Mouse (Mus musculus): ENCODE data around the gene Phf10.
"Not testable (repeated sequence)": the region's sequence is repeated elsewhere in the genome, so short reads cannot be mapped to it uniquely, and the experiment has no call there.

DNA sequence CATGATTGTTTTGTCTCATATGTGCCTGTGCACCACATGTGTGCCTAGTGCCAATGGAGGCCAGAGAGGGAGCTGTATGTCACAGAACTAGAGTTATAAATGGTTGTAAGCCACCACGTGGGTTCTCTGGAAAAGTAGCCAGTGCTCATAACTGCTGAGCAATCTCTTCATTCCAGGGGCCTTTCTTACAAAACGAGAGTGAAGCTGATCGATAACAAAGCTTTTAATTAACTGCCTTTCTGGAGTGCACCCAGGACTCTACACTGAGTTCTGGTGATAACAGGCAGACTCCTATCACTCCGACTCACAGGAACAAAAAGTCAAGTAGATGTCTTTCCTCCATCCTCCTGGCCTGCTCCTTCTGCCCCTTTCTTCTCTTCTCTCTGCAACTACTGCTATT, 39.0 kb upstream of the Phf10 start:
- not testable (repeated sequence) for TF ChIP-seq CTCF (conservative IDR thresholded peaks at IDR 0.05; ENCODE audit: insufficient read depth, insufficient read length, low read depth, low read length); POLR2A (IDR thresholded peaks at IDR 0.05; ENCODE audit: low read depth, low read length)
